Mouse (Mus musculus): ENCODE data around the gene Cbx3.

Gene Cbx3

DNA sequence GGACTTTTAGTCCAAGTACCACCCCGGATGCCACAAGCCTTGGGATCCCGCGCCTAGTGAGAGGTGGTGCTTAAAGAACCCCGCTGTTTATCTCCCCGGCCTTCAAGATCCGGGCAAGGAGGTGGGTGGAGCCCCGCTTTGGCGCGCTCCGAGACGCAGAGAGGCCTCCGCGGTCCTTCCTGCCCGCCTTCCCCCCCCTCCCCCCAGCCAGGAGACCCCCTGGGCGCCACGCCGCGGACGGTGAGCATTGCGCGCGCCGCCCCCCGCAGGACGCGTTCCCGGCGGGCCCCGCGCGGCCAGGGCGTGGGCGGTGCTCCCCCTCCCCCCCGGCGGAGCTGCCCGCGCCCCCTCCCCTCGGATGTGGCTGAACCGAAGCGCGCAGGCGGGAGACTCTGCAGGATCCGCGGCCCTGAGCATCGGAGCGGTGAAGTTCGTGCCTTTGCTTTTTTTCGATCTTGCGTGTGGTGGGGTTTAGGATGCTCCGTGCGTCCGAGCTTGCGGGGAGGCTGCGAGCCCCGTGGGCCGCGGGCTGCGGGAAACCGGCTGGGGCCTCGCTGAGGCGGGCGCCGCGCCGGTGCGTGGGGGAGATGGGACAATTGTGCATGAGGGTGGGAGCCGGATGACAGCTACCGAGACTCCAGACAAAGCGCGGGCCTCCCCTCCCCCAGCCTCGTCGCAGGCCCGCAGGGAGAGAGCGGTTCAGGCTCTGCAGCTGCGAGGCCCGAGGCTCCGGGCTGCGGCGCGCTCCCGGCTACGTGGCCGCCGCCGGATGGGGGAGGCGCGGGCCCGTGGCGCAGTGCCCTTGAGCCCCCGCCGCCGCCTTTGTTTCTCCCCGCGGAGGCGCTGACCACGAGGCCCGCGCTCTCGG lies at the start of gene Cbx3:
Gene Cbx3, plus strand, starts transcription at position 50 of the 868 bp plus-strand sequence.
- DNase-seq (ENCODE audit: low spot score in 2 of 2), result peak; percentile 56 to 73

DNA sequence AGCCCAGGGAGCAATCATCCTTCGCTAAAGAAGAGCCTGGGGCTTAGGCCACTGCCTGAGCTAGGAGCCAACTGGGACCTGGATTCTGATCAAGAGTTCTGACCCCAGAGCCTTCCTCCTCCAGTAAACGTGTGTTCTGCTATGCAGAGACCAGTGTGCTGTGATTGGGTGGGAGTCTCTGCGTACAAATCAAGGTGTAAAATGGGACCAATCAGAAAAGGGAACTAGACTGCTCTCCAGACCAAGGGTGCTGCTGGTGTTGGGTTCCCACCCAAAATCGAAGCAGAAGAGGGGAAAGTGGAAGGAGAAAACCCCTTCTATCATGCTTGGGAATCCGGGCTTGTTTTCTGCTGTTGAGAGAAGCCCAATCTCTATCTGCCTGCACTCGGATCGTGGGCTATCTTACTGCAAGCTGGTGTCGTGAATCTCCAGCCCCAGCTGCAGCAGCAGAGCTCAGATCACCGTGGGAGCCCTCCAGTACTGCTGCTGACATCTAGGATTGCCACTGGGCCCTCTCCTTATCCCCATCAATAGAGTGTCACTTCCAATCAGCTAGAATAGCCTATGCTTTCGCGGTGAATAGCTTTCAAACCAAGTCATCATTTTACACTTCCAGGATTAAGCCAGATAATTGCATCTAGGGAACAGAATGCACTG lies 46.6 kb upstream of the Cbx3 start:
- DNase-seq (ENCODE audit: low spot score in 2 of 2), result no peak

GRCm38 (mm10) chr6:51424537-51424936 lies 45.6 kb upstream of the Cbx3 start:
- DNase-seq (ENCODE audit: low spot score in 2 of 2), result no peak

DNA sequence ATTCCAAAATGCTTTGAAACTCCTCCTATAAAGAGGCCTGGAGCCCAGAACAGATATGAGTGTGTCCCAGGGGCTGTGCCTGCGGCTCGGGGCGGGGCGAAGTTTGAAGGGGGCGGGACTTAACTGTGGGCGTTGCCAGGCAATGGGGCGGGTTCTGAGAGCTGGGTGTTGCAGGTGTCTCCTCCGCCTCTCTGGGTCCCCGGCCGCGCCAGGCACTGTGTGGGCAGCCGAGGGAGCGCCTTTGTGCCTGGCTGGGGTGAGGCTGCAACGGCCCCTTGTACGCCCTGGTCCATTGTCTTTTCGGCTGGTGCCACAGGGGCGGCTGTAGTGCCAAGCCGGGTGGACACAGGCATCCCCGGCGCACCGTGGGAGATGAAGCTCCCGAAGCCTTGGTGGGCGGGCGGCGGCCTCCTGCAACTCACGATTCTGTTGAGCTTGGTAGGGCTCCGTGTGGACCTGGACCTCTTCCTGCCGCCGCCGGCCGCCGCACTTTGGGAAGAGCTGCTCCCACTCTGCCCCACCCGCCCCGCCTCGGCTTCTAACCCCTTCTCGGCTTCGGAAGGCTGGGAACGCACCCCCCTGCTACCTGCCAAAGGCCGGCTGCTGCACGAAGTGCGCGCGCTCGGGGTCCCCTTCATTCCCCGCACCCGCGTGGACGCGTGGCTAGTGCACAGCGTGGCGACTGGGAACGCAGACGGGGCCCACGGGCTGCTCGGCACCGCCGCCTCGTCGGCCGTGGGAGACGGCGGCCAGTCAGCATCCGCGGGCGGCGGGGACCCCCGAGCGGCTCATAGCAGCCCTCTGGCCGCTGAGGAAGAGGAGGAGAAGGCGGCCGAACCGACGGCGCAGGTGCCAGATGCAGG lies 37.4 kb upstream of the Cbx3 start, which contains the start of gene Nfe2l3:
Gene Nfe2l3, plus strand, starts transcription at position 136 of the 863 bp plus-strand sequence.
- DNase-seq (ENCODE audit: low spot score in 2 of 2), result no peak

- DNase-seq (ENCODE audit: low spot score in 2 of 2), result no peak
Observed at GRCm38 (mm10) chr6:51434270-51434669, 35.9 kb upstream of the Cbx3 start.

DNA sequence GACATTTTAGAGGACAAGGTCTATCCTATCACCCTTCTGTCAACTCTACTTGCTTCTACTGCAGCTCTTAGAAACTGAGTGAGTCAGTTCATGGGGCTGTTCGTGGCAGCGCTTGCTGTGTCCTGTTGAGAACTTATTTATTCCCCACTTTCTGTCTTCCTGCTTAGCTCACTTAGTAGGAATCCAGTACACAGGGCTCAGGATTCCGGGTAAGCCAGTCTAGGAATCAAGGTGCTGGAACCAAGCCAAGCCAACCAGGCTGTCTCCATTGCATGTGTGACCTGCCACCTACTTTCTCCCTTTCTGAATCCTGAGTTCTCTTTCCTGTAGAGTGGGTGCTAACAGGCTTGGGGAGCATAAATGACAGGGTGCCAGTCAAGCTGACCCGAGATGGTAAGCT lies 32.5 kb upstream of the Cbx3 start:
- no peak for DNase-seq (ENCODE audit: low spot score in 2 of 2)

- no peak for DNase-seq (ENCODE audit: low spot score in 2 of 2)
Observed at GRCm38 (mm10) chr6:51438826-51439330, 31.3 kb upstream of the Cbx3 start.

DNA sequence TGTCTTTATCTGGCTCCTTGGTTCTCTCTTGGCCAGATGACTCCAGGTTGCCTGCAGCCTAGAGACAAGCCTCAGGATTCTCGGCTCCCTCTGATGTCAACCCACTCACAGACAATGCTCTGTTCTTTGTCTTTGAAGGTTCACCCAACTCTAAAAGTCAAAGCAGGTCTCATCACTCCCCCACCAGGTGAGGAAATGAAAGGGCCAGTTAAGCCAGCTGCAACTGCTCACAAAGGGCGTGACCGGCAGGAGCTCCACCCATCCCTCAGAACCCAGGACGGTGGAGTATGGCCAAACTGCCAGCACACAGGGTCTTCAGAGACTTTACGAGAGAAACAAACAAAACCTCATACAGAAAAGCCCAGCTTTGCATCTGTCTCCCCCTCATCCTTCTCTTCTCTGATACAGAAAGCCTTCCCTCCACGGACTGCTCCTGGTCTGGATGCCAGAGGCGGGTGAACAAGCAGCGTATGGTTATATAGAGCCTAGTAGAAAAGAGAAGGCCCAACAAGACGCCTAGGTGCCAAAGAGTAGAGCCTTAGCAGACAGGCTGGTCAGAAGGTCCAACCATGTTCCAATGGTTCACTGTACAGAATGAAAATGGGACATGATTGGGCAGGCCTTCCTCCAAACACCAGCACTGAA lies 27.8 kb upstream of the Cbx3 start:
- DNase-seq (ENCODE audit: low spot score in 2 of 2), result no peak

GRCm38 (mm10) chr6:51452927-51453503 lies 17.1 kb upstream of the Cbx3 start:
- DNase-seq (ENCODE audit: low spot score in 2 of 2), result no peak

- no peak for DNase-seq (ENCODE audit: low spot score in 2 of 2)
Observed at GRCm38 (mm10) chr6:51454949-51455348, 15.2 kb upstream of the Cbx3 start.

DNA sequence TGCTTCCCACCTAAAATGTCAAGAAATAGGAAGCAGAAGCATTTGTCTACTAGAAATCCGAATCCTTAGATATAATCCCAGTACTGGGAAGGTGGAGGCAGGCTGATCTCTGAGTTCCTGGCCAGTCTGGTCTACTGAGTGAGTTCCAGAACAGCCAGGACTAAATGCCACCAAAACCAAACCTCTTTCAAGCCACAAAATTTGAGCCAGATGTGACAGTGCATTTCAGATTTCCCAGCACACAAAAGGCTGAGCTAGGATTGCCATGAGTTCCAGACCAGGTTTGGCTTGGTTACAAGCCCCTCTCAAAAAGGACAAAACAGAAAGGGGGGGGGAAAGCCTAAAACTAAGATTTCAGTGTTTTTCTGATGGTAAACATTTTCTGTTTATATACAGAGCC lies 14.0 kb upstream of the Cbx3 start:
- no peak for DNase-seq (ENCODE audit: low spot score in 2 of 2)

GRCm38 (mm10) chr6:51457283-51457682 lies 12.9 kb upstream of the Cbx3 start:
- no peak for DNase-seq (ENCODE audit: low spot score in 2 of 2)

DNA sequence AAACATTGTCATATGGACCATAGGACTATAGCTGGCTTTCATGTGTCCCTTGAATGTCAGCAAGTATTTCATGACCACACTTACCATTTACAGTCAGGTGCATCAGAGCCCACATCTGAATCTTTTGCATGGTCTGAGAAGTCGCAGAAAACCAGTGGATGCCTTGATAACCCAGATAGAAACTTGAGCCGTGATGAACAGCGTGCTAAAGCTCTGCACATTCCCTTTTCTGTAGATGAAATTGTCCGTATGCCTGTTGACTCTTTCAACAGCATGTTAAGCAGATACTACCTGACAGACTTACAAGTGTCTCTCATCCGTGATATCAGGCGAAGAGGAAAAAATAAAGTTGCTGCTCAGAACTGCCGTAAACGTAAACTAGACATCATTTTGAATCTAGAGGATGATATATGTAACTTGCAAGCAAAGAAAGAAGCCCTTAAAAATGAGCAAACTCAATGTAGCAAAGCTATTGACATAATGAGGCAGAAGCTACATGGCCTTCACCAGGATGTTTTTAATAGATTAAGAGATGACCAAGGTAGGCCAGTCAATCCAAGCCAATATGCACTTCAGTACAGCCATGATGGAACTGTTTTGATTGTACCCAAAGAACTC lies 12.3 kb upstream of the Cbx3 start:
- DNase-seq (ENCODE audit: low spot score in 2 of 2), result no peak

DNA sequence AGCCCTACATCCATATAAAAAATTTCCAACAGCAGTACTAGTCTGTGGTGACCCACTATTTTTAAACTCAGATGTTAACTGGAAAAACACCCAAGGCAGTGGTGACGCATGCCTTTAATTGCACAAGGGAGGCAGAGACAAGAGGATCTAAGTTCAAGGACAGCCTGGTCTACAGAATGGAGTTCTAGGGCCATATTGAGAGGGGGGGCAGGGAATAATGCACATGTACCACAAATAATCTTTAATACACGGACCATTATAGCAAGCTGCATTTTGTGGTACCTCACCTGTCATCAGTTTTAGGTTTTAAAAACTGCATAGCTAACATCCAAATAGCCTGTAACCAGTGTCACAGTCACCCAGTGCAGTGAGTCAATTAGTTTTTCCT lies 11.2 kb upstream of the Cbx3 start:
- DNase-seq (ENCODE audit: low spot score in 2 of 2), result no peak

- no peak for DNase-seq (ENCODE audit: low spot score in 2 of 2)
Observed at GRCm38 (mm10) chr6:51459313-51460020, 10.7 kb upstream of the Cbx3 start.

- no peak for DNase-seq (ENCODE audit: low spot score in 2 of 2)
Observed at GRCm38 (mm10) chr6:51460021-51460360, 10.2 kb upstream of the Cbx3 start.

GRCm38 (mm10) chr6:51460363-51460762 lies 9.8 kb upstream of the Cbx3 start:
- DNase-seq (ENCODE audit: low spot score in 2 of 2), result no peak

GRCm38 (mm10) chr6:51467649-51468048 lies 2.5 kb upstream of the Cbx3 start:
- no peak for DNase-seq (ENCODE audit: low spot score in 2 of 2)

DNA sequence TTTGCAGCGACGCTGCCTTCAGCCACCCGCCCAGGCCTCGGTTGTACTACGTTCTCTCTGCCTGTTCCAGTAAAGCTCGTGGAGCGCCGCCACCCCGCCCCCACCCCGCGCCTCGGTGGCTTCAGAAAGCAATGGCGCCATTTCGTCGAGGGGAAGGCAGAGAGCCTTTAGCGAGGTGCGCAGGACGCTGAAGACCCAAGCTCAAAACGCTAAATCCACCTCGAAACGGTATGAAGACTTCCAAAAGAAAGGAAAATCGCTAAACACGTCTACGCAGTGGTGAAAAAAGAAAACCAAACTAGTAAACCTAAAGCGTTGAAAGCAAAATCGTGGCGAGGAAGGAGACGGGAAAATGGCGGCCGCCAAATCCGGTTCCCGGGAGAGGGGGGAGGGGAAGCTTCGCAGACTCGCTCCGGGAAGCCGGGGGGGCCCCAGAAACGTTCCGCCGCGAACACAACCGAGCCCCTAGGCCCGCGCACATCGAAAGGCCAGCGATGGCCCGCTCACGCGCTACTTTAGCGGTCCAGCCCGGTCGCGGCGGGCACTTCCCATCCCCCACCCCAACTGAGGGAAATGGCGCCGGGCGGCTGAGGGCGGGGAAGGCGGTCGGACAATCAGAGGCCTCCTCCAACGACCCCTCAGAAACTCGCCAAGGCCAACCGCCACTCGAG lies 1.1 kb upstream of the Cbx3 start:
- DNase-seq (ENCODE audit: low spot score in 2 of 2), result peak; percentile 62 to 63
